Mouse (Mus musculus) lung, embryonic 15.5 days (tissue): ENCODE measurements at regions not wholly inside any gene's neighbourhood (a gene's known extent, or its start where the extent isn't known, plus 50 kb on each side); places are given as distances from the start of the nearest gene placed in this dataset.
A peak's percentile ranks its signal among the peaks of the same experiment; 100 is the strongest.

Experiments used
- ATAC-seq: fragments of 200-750 bp; cut with Nextera tagmentation; 2 replicates; pipeline ENCODE4 v1.8.0; 2017; ENCODE audit warnings: moderate number of reproducible peaks, borderline replicate concordance; ENCODE audit not compliant: low FRiP score, low TSS enrichment; ENCODE audit errors: extremely low read depth
- H3K27ac ChIP-seq: fragments of 300-500 bp; sonication (generic); 2 replicates; pipeline ENCODE4 v1.5.1; 2015; ENCODE audit warnings: moderate library complexity, mild to moderate bottlenecking, inconsistent platforms
- H3K27me3 ChIP-seq: fragments of 300-500 bp; sonication (generic); 2 replicates; pipeline ENCODE4 v1.6.1; 2015; ENCODE audit warnings: inconsistent platforms
- H3K36me3 ChIP-seq: fragments of 300-500 bp; sonication (generic); 2 replicates; pipeline ENCODE4 v1.6.1; 2015; ENCODE audit warnings: inconsistent platforms
- H3K4me1 ChIP-seq: fragments of 300-500 bp; sonication (generic); 2 replicates; pipeline ENCODE4 v1.6.1; 2015; ENCODE audit warnings: inconsistent platforms
- H3K4me2 ChIP-seq: fragments of 300-500 bp; sonication (generic); 2 replicates; pipeline ENCODE4 v1.6.1; 2015; ENCODE audit warnings: inconsistent platforms, mild to moderate bottlenecking, moderate library complexity
- H3K4me3 ChIP-seq: fragments of 300-500 bp; sonication (generic); 2 replicates; pipeline ENCODE4 v1.5.1; 2015; ENCODE audit warnings: mild to moderate bottlenecking, inconsistent platforms
- H3K9ac ChIP-seq: fragments of 300-500 bp; sonication (generic); 2 replicates; pipeline ENCODE4 v1.6.1; 2015; ENCODE audit warnings: inconsistent platforms
- H3K9me3 ChIP-seq: fragments of 300-500 bp; sonication (generic); 2 replicates; pipeline ENCODE4 v1.6.1; 2016; ENCODE audit warnings: inconsistent platforms
- WGBS: fragments of 180-500 bp; shearing (Covaris S2); methylation state at CpG from one replicate; pipeline ENCODE4 v1.1.7; 2015; 5-methylcytosine and 5-hydroxymethylcytosine counted together

DNA sequence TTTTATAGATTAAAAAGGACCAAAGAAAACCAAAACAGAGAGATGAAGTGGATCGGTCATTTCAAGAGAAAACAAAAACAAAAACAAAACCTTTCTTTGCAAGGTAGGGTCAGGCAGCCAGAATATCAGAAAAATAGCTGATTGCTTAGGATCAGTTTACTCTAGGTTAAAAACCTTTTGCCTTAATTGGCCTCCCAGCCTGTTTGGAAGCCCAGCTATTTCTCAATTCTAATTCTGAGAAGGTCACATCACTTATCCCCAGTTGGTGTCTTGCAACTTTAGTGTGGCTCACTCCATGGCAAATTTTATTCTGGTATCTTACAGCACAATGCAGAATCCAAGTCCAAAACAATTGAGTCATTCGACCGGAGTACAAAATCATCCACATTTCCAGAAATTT, 70.0 kb downstream of the 1190002N15Rik start:
- no peak for ATAC-seq
- Histone ChIP-seq H3K36me3 (no peaks in the 10 kb centered on the region), H3K27ac (no peak overlapping the region), H3K27me3 (no peaks in the 10 kb centered on the region), H3K4me3 (no peak overlapping the region), H3K9ac (no peak overlapping the region), H3K9me3 (no peaks in the 10 kb centered on the region), H3K4me2 (no peak overlapping the region), H3K4me1 (no peaks in the 10 kb centered on the region)
- 87% methylated on average over 3 of the region's 3 CpGs for WGBS

- WGBS, result 32% methylated on average over 6 of the region's 6 CpGs
- no peak overlapping the region for H3K4me3 ChIP-seq
- H3K27me3 ChIP-seq, result no peaks in the 10 kb centered on the region
- H3K4me2 ChIP-seq, result no peak overlapping the region
- ATAC-seq, result no peak
- no peak overlapping the region for H3K27ac ChIP-seq
- H3K9ac ChIP-seq, result no peak overlapping the region
- no peaks in the 10 kb centered on the region for H3K9me3 ChIP-seq
- H3K36me3 ChIP-seq, result no peaks in the 10 kb centered on the region
- H3K4me1 ChIP-seq, result peaks cover 10% of the 10 kb centered on the region; the same call in 1 of the 2 replicates
These were observed 81.8 kb downstream of the 1190002N15Rik start for GRCm38 (mm10) chr9:94456085-94456531.

- Histone ChIP-seq H3K4me3 (no peak overlapping the region), H3K27ac (no peak overlapping the region), H3K9me3 (no peaks in the 10 kb centered on the region), H3K9ac (no peak overlapping the region), H3K4me1 (peaks cover 10% of the 10 kb centered on the region; the same call in 1 of the 2 replicates), H3K36me3 (no peaks in the 10 kb centered on the region), H3K4me2 (no peak overlapping the region), H3K27me3 (no peaks in the 10 kb centered on the region)
- ATAC-seq, result no peak
- 45% methylated on average over 7 of the region's 7 CpGs for WGBS
These were observed 82.4 kb downstream of the 1190002N15Rik start for GRCm38 (mm10) chr9:94455466-94455865.

DNA sequence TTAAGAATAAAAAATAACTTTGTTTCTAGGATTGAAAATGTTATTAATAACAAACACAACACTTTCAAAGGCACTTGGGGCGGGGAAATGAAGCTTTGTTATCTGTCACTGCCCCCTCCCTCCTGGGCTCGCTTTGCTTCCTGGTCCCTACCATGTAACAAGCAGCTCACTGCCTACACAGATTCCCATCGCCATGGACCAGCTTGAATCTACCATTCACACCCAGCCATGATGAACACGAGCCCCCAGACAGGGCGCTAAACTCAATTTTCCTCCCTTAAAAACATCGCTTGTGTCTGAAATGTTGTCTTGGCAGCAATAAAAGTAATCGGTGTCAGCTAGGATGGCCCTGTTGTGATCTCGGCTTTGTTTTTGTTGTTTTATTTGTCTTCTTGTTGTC, 88.0 kb downstream of the 1190002N15Rik start:
- Histone ChIP-seq H3K36me3 (no peaks in the 10 kb centered on the region), H3K4me2 (no peak overlapping the region), H3K27me3 (no peaks in the 10 kb centered on the region), H3K27ac (no peak overlapping the region), H3K9me3 (no peaks in the 10 kb centered on the region), H3K4me3 (no peak overlapping the region), H3K9ac (no peak overlapping the region), H3K4me1 (no peaks in the 10 kb centered on the region)
- WGBS, result 46% methylated on average over 8 of the region's 8 CpGs
- peak; percentile 70; the same call in 1 of the 2 replicates for ATAC-seq

DNA sequence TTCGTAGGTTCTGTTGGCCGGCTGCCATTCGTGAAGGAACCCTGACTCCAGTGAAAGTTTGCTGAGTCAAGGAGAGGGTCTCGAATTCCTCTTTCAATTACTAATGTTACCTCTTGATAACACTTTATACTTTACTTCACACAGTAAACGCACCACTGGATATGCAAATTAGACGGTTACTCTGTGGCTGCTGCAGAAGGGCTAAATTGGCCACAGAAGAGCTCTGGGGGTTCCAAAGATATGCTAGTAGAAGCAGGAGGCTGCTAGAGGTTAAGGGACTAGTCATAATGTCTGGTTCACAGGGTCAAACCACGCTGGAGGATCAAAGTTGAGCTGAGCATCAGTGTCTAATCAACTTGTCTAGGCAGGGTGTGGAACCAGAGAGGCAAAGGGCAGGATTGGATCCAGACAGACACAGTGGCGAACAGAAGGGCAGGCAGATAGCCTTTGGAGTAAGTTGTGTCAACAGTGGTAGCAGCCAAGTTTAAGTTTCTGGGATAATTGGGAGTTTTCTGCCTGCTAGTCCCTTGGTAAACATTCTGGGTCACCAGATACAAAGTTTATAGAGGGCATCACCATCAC, 91.6 kb downstream of the 1190002N15Rik start:
- Histone ChIP-seq H3K9ac (no peak overlapping the region), H3K27ac (no peak overlapping the region), H3K4me2 (no peak overlapping the region), H3K9me3 (no peaks in the 10 kb centered on the region), H3K4me3 (no peak overlapping the region), H3K27me3 (no peaks in the 10 kb centered on the region), H3K4me1 (no peaks in the 10 kb centered on the region), H3K36me3 (no peaks in the 10 kb centered on the region)
- ATAC-seq, result no peak
- 58% methylated on average over 8 of the region's 8 CpGs for WGBS

- no peak overlapping the region for H3K4me2 ChIP-seq
- H3K4me3 ChIP-seq, result no peak overlapping the region
- H3K9ac ChIP-seq, result no peak overlapping the region
- no peaks in the 10 kb centered on the region for H3K27me3 ChIP-seq
- H3K27ac ChIP-seq, result no peak overlapping the region
- no peaks in the 10 kb centered on the region for H3K36me3 ChIP-seq
- no peak for ATAC-seq
- no peaks in the 10 kb centered on the region for H3K9me3 ChIP-seq
- H3K4me1 ChIP-seq, result no peaks in the 10 kb centered on the region
- 67% methylated on average over 5 of the region's 5 CpGs for WGBS
These were observed 93.6 kb downstream of the 1190002N15Rik start for GRCm38 (mm10) chr9:94444140-94444789.

GRCm38 (mm10) chr9:94441393-94441792, 96.5 kb downstream of the 1190002N15Rik start:
- no peaks in the 10 kb centered on the region for H3K27me3 ChIP-seq
- H3K9ac ChIP-seq, result no peak overlapping the region
- WGBS, result 61% methylated on average over 4 of the region's 4 CpGs
- H3K4me2 ChIP-seq, result no peak overlapping the region
- H3K36me3 ChIP-seq, result no peaks in the 10 kb centered on the region
- no peak overlapping the region for H3K27ac ChIP-seq
- no peaks in the 10 kb centered on the region for H3K9me3 ChIP-seq
- no peak overlapping the region for H3K4me3 ChIP-seq
- ATAC-seq, result no peak
- no peaks in the 10 kb centered on the region for H3K4me1 ChIP-seq

DNA sequence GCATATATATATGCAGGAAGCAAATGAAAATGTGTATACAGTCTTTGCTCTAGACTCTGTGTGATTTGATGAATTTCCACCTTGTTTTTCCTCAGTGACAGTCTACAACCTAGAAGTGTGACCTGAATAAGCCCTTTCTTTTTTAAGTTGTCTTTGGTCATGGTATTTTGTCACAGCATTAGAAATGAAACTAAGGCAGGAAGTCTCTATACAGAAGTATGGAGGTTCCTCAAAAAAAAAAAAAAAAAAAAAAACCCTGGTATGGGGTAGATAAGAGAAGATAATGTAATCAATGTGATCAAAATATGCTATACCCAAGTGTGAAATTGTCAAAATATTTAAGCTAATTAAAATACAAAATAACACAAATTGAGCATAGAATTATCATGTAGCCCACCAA, 104.4 kb downstream of the 1190002N15Rik start:
- Histone ChIP-seq H3K4me1 (no peaks in the 10 kb centered on the region), H3K4me2 (no peak overlapping the region), H3K27me3 (no peaks in the 10 kb centered on the region), H3K9me3 (no peaks in the 10 kb centered on the region), H3K4me3 (no peak overlapping the region), H3K36me3 (no peaks in the 10 kb centered on the region), H3K27ac (no peak overlapping the region), H3K9ac (no peak overlapping the region)
- no peak for ATAC-seq

DNA sequence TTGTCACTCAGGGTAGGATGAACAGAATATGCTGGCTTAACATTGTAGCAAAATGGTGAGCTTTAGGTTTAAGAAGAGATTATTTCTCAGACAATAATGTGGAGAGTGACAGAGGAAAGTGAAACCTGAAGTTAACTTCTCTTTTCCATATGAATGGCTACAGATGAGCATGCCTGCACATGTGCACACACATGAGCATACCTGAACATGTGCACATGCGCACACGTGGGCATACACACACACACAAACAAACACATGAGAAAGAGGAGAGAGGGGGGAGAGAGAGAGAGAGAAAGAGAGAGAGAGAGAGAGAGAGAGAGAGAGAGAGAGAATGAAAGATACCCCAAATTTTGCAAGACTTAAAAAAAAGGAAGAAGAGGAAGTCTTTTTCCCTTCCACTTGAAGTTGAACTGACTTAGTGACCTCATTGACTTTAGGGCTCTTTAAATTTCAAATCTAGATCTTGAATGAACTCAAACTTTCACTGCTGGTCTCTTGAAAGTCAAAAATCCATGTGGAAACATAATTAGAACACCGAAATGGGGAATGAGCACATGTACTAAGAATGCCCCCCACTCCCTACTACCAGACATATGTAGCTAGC, 105.6 kb downstream of the 1190002N15Rik start:
- Histone ChIP-seq H3K27me3 (no peaks in the 10 kb centered on the region), H3K4me2 (no peak overlapping the region), H3K4me3 (no peak overlapping the region), H3K36me3 (no peaks in the 10 kb centered on the region), H3K9me3 (no peaks in the 10 kb centered on the region), H3K9ac (no peak overlapping the region), H3K4me1 (no peaks in the 10 kb centered on the region), H3K27ac (no peak overlapping the region)
- no peak for ATAC-seq
- 87% methylated on average over 3 of the region's 3 CpGs for WGBS

DNA sequence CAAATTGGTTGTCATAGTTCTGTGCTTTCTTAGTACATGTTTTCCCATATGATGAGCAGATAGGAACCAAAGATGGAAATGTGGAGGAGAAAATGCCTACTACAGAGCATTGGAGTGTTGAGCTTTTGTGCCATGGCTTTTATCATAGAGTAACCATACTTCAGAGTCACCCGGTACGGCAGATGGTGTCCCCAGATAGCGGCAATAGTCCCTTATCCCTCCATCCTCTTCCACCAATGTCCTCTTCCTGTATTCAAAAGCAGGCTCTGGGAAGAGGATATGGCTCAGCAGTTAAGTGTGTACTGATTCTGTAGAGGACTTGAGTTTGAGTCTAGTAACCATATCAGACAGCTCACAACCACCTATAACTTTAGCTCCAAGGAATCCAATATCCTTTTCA, 106.3 kb downstream of the 1190002N15Rik start:
- no peak overlapping the region for H3K4me2 ChIP-seq
- WGBS, result 86% methylated on average over 3 of the region's 3 CpGs
- no peaks in the 10 kb centered on the region for H3K36me3 ChIP-seq
- H3K4me3 ChIP-seq, result no peak overlapping the region
- no peaks in the 10 kb centered on the region for H3K4me1 ChIP-seq
- no peaks in the 10 kb centered on the region for H3K9me3 ChIP-seq
- ATAC-seq, result no peak
- no peak overlapping the region for H3K9ac ChIP-seq
- H3K27me3 ChIP-seq, result no peaks in the 10 kb centered on the region
- no peak overlapping the region for H3K27ac ChIP-seq

GRCm38 (mm10) chr9:94430996-94431395, 106.9 kb downstream of the 1190002N15Rik start:
- H3K4me2 ChIP-seq, result no peak overlapping the region
- no peak overlapping the region for H3K27ac ChIP-seq
- WGBS, result 80% methylated on average over 6 of the region's 6 CpGs
- H3K9ac ChIP-seq, result no peak overlapping the region
- H3K4me1 ChIP-seq, result no peaks in the 10 kb centered on the region
- no peaks in the 10 kb centered on the region for H3K9me3 ChIP-seq
- no peaks in the 10 kb centered on the region for H3K36me3 ChIP-seq
- H3K4me3 ChIP-seq, result no peak overlapping the region
- no peak for ATAC-seq
- no peaks in the 10 kb centered on the region for H3K27me3 ChIP-seq

DNA sequence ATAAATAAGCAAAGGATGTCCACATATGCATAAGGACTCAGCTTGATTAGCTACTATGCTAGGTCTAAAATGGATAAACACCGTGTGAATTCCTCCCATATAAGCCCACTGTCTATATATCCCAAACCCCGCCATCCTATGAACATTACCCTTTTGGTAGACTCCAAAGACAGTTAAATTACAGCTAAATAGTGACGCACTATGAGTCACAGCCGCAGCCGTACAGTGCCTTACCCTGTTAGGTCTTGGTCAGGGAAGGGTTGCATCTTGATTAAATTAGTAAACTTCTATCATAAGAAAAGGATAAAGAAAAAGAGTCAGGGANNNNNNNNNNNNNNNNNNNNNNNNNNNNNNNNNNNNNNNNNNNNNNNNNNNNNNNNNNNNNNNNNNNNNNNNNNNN, 111.1 kb downstream of the 1190002N15Rik start:
- H3K4me2 ChIP-seq, result no peak overlapping the region
- WGBS, result 91% methylated on average over 5 of the region's 5 CpGs
- H3K9me3 ChIP-seq, result no peaks in the 10 kb centered on the region
- no peaks in the 10 kb centered on the region for H3K27me3 ChIP-seq
- H3K36me3 ChIP-seq, result no peaks in the 10 kb centered on the region
- no peaks in the 10 kb centered on the region for H3K4me1 ChIP-seq
- H3K9ac ChIP-seq, result no peak overlapping the region
- no peak overlapping the region for H3K27ac ChIP-seq
- H3K4me3 ChIP-seq, result no peak overlapping the region
- ATAC-seq, result no peak
